Mouse (Mus musculus) kidney, adult 2 months (tissue): Measurements from ENCODE around the gene Polr1d.

ENCODE experiments used
- CTCF ChIP-seq: fragments of 200-500 bp; conservative IDR thresholded peaks from 2 replicates; pipeline ENCODE4 v1.5.1; 2011; ENCODE audit warnings: low read depth, mild to moderate bottlenecking, control low read depth, low read length, moderate library complexity, mixed read lengths; ENCODE audit not compliant: insufficient read depth, insufficient read length
- POLR2A ChIP-seq: fragments of 200-500 bp; IDR thresholded peaks from one replicate; pipeline ENCODE4 v1.6.1; 2011; ENCODE audit warnings: low read depth, low read length, control low read depth

DNA sequence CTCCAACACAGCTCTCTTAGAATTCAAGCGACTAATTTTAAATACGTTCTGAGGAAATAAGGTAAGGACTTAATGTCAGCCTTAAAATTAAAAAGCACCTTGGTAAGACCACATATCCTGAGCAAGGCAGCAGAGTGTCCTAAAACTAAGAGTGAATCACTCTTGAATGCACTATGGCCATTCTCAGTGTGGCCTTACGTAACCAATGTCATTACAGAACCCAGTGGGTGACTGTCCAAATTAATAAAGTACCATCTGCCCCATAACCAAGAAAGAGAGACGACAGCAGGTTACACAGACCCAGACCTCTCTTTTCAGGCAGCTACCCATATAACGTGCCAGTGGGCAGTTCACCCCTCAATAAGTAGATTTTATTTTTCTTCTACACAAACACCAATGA, 18.2 kb upstream of the Polr1d start:
- TF ChIP-seq CTCF = no peak
- no peak for TF ChIP-seq POLR2A
